Mouse (Mus musculus): ENCODE results near the gene Josd2. TPM values are rescaled to one million over a fixed set of nuclear protein-coding genes. Genes with fewer than 3 reads are reported as not detected.

Josd2 gene
- 1.0 TPM for polyA plus RNA-seq (2014; fragmentation: Illumina TruSeq; extraction: RNeasy Lipid Tissue Mini Kit (QIAGEN cat#74804); ENCODE audit: low read depth, low replicate concordance)

DNA sequence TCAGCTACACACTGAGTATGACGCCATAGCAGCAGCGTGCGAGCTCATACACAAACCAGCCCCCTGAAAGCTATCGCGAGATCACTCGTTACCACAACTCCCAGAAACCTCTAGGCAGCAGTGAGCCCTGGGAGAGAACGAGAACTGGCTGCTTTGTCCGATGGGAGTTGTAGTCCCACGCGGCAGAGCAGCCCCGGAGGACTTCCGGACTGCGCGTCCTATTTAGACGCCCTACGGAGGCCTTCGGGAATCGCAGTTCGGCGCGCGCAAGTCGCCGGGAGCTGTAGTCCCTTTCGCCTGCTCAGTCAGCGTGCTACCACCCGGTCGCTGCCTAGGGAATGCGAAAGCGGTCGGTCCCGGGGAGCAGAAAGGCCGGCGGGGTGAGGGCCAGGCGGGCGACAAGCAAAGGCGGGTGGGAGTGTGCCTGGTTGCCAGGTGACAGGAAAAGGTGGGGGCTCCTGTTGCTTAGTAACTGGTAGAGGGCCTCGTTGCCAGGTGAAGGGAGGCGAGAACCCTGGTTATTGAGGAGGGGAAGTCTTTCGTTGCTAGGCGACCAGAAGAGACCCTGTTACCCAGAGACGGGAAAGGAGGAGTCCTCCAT lies at the start of gene Josd2:
Gene Josd2, plus strand, starts transcription at position 170 of the 601 bp plus-strand sequence.

DNA sequence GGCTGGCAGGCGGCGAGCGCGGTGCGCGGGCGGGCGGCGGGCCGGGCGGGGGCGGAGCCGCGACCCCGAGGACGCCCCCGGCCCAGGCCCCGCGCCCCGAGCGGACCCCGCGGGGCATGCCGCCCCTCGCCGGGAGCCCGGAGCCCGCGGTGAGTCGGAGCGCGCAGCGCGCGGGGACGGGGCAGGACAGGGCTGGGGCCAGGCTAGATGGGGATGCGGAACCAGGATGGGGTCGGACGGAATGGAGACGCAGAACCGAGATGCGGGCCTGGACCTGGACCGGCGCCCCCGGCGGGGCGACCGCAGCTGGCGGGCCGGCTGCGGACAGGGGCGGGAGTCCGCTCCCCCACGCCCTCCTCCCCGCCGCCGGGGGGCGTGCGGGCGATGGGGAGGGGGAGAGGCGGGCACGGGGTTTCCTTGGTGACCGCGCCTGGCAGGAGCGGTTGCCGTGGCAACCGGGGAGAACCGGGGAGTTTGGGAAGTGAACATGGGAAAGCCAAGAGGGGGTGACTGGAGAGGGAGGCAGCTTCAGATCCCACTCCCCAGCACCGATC lies 38.7 kb upstream of the Josd2 start, which contains the start of gene Lrrc4b:
Gene Lrrc4b, plus strand, starts transcription at position 51 of the 554 bp plus-strand sequence.

DNA sequence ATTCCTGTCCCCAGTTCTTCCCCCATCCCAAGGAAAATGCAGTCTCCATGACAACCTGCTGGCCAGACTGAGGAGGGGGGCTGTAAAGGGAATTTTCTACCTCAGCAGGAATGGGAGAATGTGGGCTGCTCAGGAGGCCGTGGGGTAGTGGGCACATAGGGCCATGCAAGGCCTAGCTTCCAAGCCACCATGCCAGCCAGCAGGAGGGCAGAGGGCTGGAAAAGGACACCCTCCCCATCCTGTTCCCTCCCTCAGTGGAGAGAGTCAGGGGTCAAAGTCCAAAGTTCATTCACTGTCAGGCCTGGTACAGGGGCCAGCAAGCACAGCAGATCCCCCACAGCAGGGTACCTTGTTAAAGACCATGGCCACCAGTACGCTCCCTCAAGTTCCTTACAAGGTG lies 2.7 kb upstream of the Josd2 start, which contains the start of gene Aspdh:
Gene Aspdh, plus strand, starts transcription at position 281 of the 400 bp plus-strand sequence.

DNA sequence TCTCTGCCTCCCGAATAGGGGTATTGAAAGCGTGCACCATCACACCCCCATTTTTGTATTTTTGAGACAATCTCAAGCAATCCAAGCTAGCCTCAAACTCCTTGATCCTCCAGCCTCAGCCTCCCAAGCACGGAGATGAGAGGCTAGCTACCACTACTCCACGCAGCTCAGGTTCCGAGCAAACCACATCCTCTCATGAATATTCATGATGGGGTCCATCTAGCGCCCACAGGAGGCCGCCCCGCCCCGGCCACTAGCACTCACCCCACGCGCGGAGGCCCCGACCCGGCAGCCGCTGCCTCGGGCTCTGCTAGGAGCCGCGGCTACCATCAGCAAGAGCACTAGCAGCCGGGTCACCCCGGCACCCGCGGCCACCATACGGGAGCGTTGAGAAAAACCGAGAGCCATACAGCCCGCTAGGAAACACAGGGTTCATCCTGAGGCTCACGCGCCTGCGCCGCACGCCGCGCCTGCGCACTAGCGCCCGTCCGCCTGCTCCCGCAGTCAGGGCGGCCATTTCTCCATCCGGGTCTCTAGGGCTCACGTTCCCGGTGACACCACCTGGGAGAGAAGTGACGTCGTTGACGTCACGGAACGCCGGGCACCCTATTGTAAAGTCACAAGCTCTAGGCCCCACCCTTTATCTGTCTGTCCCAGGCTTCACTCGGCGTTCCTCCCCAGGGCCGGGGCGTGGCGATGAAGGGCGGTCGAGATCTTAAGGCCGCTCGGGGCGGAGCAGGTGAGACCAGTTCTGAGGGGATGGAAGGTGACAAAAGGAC lies 28.4 kb downstream of the Josd2 start, which contains the start of the genes Emc10 and Fam71e1:
Gene Emc10, minus strand, starts transcription at position 538 of the 779 bp plus-strand sequence.
Gene Fam71e1, plus strand, starts transcription at position 590 of the 779 bp plus-strand sequence.

Other genes with a start within 250 kb of the Josd2 start
- gene Klk1, start 242.6 kb upstream of the Josd2 start, polyA plus RNA-seq (2014; fragmentation: Illumina TruSeq; extraction: RNeasy Lipid Tissue Mini Kit (QIAGEN cat#74804); ENCODE audit: low read depth, low replicate concordance), result 786 TPM
- not detected for gene Gm36864, start 231.8 kb upstream of the Josd2 start, polyA plus RNA-seq (2014; fragmentation: Illumina TruSeq; extraction: RNeasy Lipid Tissue Mini Kit (QIAGEN cat#74804); ENCODE audit: low read depth, low replicate concordance)
- gene 1700028J19Rik, start 221.3 kb upstream of the Josd2 start, polyA plus RNA-seq (2014; fragmentation: Illumina TruSeq; extraction: RNeasy Lipid Tissue Mini Kit (QIAGEN cat#74804); ENCODE audit: low read depth, low replicate concordance), result 1.6 TPM
- 13.6 TPM for gene 2410002F23Rik, start 221.3 kb upstream of the Josd2 start, polyA plus RNA-seq (2014; fragmentation: Illumina TruSeq; extraction: RNeasy Lipid Tissue Mini Kit (QIAGEN cat#74804); ENCODE audit: low read depth, low replicate concordance)
- not detected for gene Acp4, start 210.6 kb upstream of the Josd2 start, polyA plus RNA-seq (2014; fragmentation: Illumina TruSeq; extraction: RNeasy Lipid Tissue Mini Kit (QIAGEN cat#74804); ENCODE audit: low read depth, low replicate concordance)
- not detected for gene Gm15517, start 206.5 kb upstream of the Josd2 start, polyA plus RNA-seq (2014; fragmentation: Illumina TruSeq; extraction: RNeasy Lipid Tissue Mini Kit (QIAGEN cat#74804); ENCODE audit: low read depth, low replicate concordance)
- gene Clec11a, start 161.1 kb upstream of the Josd2 start, polyA plus RNA-seq (2014; fragmentation: Illumina TruSeq; extraction: RNeasy Lipid Tissue Mini Kit (QIAGEN cat#74804); ENCODE audit: low read depth, low replicate concordance), result 1.8 TPM
- not detected for gene Shank1, start 157.7 kb upstream of the Josd2 start, polyA plus RNA-seq (2014; fragmentation: Illumina TruSeq; extraction: RNeasy Lipid Tissue Mini Kit (QIAGEN cat#74804); ENCODE audit: low read depth, low replicate concordance)
- gene Syt3, start 83.9 kb upstream of the Josd2 start, polyA plus RNA-seq (2014; fragmentation: Illumina TruSeq; extraction: RNeasy Lipid Tissue Mini Kit (QIAGEN cat#74804); ENCODE audit: low read depth, low replicate concordance), result not detected
- gene 1700008O03Rik, start 82.2 kb upstream of the Josd2 start, polyA plus RNA-seq (2014; fragmentation: Illumina TruSeq; extraction: RNeasy Lipid Tissue Mini Kit (QIAGEN cat#74804); ENCODE audit: low read depth, low replicate concordance), result not detected
- gene Lrrc4b, start 39.0 kb upstream of the Josd2 start, polyA plus RNA-seq (2014; fragmentation: Illumina TruSeq; extraction: RNeasy Lipid Tissue Mini Kit (QIAGEN cat#74804); ENCODE audit: low read depth, low replicate concordance), result not detected
- 1.7 TPM for gene Aspdh, start 2.6 kb upstream of the Josd2 start, polyA plus RNA-seq (2014; fragmentation: Illumina TruSeq; extraction: RNeasy Lipid Tissue Mini Kit (QIAGEN cat#74804); ENCODE audit: low read depth, low replicate concordance)
- gene Emc10, start 28.5 kb downstream of the Josd2 start, polyA plus RNA-seq (2014; fragmentation: Illumina TruSeq; extraction: RNeasy Lipid Tissue Mini Kit (QIAGEN cat#74804); ENCODE audit: low read depth, low replicate concordance), result 1.4 TPM
- gene Fam71e1, start 28.6 kb downstream of the Josd2 start, polyA plus RNA-seq (2014; fragmentation: Illumina TruSeq; extraction: RNeasy Lipid Tissue Mini Kit (QIAGEN cat#74804); ENCODE audit: low read depth, low replicate concordance), result not detected
- not detected for gene Mybpc2, start 56.7 kb downstream of the Josd2 start, polyA plus RNA-seq (2014; fragmentation: Illumina TruSeq; extraction: RNeasy Lipid Tissue Mini Kit (QIAGEN cat#74804); ENCODE audit: low read depth, low replicate concordance)
- gene Spib, start 64.1 kb downstream of the Josd2 start, polyA plus RNA-seq (2014; fragmentation: Illumina TruSeq; extraction: RNeasy Lipid Tissue Mini Kit (QIAGEN cat#74804); ENCODE audit: low read depth, low replicate concordance), result not detected
- not detected for gene Pold1, start 80.9 kb downstream of the Josd2 start, polyA plus RNA-seq (2014; fragmentation: Illumina TruSeq; extraction: RNeasy Lipid Tissue Mini Kit (QIAGEN cat#74804); ENCODE audit: low read depth, low replicate concordance)
- gene Nr1h2, start 86.0 kb downstream of the Josd2 start, polyA plus RNA-seq (2014; fragmentation: Illumina TruSeq; extraction: RNeasy Lipid Tissue Mini Kit (QIAGEN cat#74804); ENCODE audit: low read depth, low replicate concordance), result 1.3 TPM
- 869 TPM for gene Napsa, start 104.4 kb downstream of the Josd2 start, polyA plus RNA-seq (2014; fragmentation: Illumina TruSeq; extraction: RNeasy Lipid Tissue Mini Kit (QIAGEN cat#74804); ENCODE audit: low read depth, low replicate concordance)
- gene Kcnc3, start 122.7 kb downstream of the Josd2 start, polyA plus RNA-seq (2014; fragmentation: Illumina TruSeq; extraction: RNeasy Lipid Tissue Mini Kit (QIAGEN cat#74804); ENCODE audit: low read depth, low replicate concordance), result 2.7 TPM
- 0.12 TPM for gene Myh14, start 202.9 kb downstream of the Josd2 start, polyA plus RNA-seq (2014; fragmentation: Illumina TruSeq; extraction: RNeasy Lipid Tissue Mini Kit (QIAGEN cat#74804); ENCODE audit: low read depth, low replicate concordance)
- not detected for gene Izumo2, start 240.8 kb downstream of the Josd2 start, polyA plus RNA-seq (2014; fragmentation: Illumina TruSeq; extraction: RNeasy Lipid Tissue Mini Kit (QIAGEN cat#74804); ENCODE audit: low read depth, low replicate concordance)

All from kidney, adult 10 weeks (tissue).